In the genomic region with DNA sequence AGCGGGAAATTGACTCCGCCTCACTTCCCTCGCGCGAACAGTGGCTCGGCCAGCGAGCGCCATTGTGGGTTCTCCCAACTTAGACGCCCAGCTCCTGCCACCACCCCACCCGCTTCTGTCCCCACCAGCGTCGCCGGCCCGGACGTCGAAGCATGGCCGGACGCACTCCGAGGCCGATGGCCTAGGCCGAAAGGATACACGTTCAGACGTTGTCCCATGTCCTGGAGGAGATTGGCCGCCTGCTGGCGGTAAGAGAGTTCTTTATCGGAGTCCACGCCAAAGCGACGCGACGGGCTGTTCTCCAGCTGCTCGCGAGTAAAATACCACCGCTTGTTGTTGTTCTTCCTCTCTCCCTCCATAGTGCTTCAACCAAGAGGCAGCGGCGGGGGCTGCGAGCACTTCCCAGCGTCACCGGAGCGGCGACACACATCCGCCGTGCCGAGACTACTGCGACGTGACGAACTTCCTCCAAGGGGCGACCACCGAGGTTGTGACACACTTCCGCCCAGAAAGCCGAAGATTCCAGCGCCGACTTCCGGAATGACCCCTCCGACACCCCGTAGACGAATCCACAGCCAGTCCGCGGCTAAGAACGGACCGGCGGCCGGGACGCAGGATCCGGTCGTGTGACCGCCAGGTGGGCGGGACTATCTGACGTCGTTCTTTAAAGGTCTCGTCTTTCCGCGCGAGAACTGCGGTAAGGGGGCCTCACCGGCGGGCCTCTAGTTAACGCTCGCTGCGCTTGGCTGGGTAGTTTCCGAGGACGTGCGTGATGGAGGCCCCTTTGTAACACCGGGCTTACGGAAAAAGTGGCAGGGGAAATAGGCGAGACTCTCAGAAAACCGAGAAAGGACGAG, we compare ENCODE assay signal across 8 mouse cellular contexts. TPM values are rescaled to one million over a fixed set of nuclear protein-coding genes. Genes with fewer than 3 reads are reported as not detected.
DNase-seq lines count a peak whose midpoint lies in the region; ATAC-seq lines count a peak whose summit lies in the region.

No protein-coding gene starts in this region.

- peak; percentile 89 for ATAC-seq in megakaryocyte progenitor cell, adult 5-6 weeks (replicated peaks; ENCODE audit: poor library complexity)

- peak; percentile 100 for DNase-seq in adipocyte (ENCODE audit: low spot score)
- DNase-seq in embryo, embryonic 10 days (ENCODE audit: low spot score) = peak; percentile 99
- DNase-seq in gastrocnemius, postnatal 10 days = peak; percentile 98
- DNase-seq in induced T-regulatory cell, adult 2 months (ENCODE audit: low read depth) = peak; percentile 100
- peak; percentile 99 to 100 for DNase-seq in left cerebral cortex, adult 9 months (ENCODE audit: low spot score in 2 of 2)
- DNase-seq in right cerebral cortex, postnatal 14 days = peak; percentile 99
- DNase-seq in urinary bladder, postnatal 36 days (ENCODE audit: low spot score in 2 of 2) = peak; percentile 100

RNA-seq across cellular contexts. Expression of a gene that starts 3.2 kb away (rescaled TPM):
- total RNA-seq in gastrocnemius, postnatal 10 days (2021) = 10 to 100 TPM; 21.7 to 30.4 TPM
- 47.1 and 57.8 TPM in 2 replicates for total RNA-seq in megakaryocyte progenitor cell, adult 5-6 weeks (2015)
- 54.1 and 62.5 TPM in 2 replicates for total RNA-seq in megakaryocyte progenitor cell, adult 5-6 weeks (2017)

RNA-seq across cellular contexts. Expression of a gene that starts 3.3 kb away (rescaled TPM):
- total RNA-seq in gastrocnemius, postnatal 10 days (2021) = not detected
- total RNA-seq in megakaryocyte progenitor cell, adult 5-6 weeks (2015) = not detected in 2 replicates
- not detected in 2 replicates for total RNA-seq in megakaryocyte progenitor cell, adult 5-6 weeks (2017)

RNA-seq across cellular contexts. Expression of a gene that starts 33.4 kb away (rescaled TPM):
- total RNA-seq in gastrocnemius, postnatal 10 days (2021) = 10 to 100 TPM; 71.5 to 77.4 TPM
- 65.7 and 68.6 TPM in 2 replicates for total RNA-seq in megakaryocyte progenitor cell, adult 5-6 weeks (2015)
- total RNA-seq in megakaryocyte progenitor cell, adult 5-6 weeks (2017) = 60.1 and 62.8 TPM in 2 replicates

RNA-seq across cellular contexts. Expression of a gene that starts 42.4 kb away (rescaled TPM):
- total RNA-seq in gastrocnemius, postnatal 10 days (2021) = 10 to 100 TPM; 39.9 to 45.3 TPM
- total RNA-seq in megakaryocyte progenitor cell, adult 5-6 weeks (2015) = 2.2 and 3.1 TPM in 2 replicates
- total RNA-seq in megakaryocyte progenitor cell, adult 5-6 weeks (2017) = 6.7 and 7.7 TPM in 2 replicates

Comparison
In these comparisons a context has a peak if more than half of its experiments do, and no peak if none do; other contexts are left out.
1. Peak in every context shown above with its lines: DNase-seq and ATAC-seq.